Mouse (Mus musculus) 416B (cell line): ENCODE results near the gene D10Jhu81e.
A peak's percentile ranks its signal among the peaks of the same experiment; 100 is the strongest.
"Not testable (repeated sequence)": the region's sequence is repeated elsewhere in the genome, so short reads cannot be mapped to it uniquely, and the experiment has no call there.

Experiments used
- DNase-seq: peaks from one replicate; pipeline ENCODE4 v3.0.0; 2011; ENCODE audit warnings: low read depth

The D10Jhu81e gene

DNA sequence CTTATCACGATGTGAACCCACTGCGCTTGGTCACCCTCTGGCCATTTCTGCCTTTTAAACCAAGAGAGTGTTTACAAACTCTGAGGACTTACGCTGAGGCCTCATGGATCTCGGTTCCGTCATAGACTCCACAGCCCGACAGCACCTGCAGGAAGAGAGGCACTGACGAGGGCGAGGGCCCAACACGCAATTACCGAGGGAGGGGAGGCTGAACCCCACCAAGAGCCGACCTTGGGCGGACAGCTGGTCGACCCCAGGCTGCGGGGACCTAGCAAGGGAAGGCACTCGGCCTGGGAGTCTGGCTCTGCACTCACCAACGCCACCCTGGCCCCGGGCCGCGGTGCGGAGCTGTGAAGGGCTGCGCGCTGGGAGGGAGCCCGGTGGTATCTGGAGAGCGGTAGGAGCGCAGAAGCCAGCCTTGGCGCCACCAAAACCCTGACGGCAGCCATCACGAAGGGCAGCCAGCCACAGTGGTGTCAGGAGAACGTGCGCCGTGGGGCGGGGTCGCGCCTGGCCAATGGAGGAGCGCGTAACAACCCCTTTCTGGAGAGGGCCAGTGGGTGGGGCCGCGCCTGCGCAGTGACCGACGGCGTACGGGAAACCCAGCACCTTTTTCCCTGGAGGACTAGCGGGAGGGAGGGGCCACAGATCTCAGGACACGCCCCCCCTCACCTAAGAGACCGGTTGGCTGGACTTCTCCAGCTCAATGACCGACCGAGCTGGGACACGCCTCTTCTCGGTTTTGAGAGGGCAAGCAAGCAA lies at the start of gene D10Jhu81e:
Gene D10Jhu81e, minus strand, starts transcription at position 502 of the 762 bp plus-strand sequence.
- peak; percentile 99 for DNase-seq

DNA sequence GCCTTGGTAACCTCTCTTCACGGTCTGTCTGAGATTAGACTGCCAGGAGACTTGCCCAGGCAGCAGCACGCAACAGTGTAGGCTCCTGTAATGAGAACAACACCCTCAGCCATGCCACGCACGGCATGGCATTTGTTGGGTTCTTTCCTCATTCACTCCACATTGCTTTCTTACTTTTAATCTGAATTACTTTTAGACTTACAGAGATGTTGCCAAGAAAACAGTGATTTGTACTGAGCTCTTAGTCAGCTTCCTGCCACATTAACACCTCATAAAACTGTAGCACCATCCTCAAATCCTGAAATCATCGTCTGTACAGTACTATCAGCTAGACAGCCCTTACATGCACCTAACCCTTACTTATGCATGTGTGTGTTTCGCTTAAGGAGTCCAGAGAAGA lies 49.0 kb upstream of the D10Jhu81e start:
- DNase-seq = no peak

GRCm38 (mm10) chr10:78216376-78217083 lies 46.9 kb upstream of the D10Jhu81e start:
- DNase-seq = no peak

GRCm38 (mm10) chr10:78214371-78214770 lies 44.8 kb upstream of the D10Jhu81e start:
- DNase-seq = no peak

GRCm38 (mm10) chr10:78211311-78211710 lies 41.7 kb upstream of the D10Jhu81e start:
- DNase-seq = peak; percentile 18

GRCm38 (mm10) chr10:78201182-78201581 lies 31.6 kb upstream of the D10Jhu81e start:
- DNase-seq = no peak

GRCm38 (mm10) chr10:78192933-78193332 lies 23.4 kb upstream of the D10Jhu81e start:
- DNase-seq = no peak

- not testable (repeated sequence) for DNase-seq
Measured at GRCm38 (mm10) chr10:78186076-78186475, 16.5 kb upstream of the D10Jhu81e start.

DNA sequence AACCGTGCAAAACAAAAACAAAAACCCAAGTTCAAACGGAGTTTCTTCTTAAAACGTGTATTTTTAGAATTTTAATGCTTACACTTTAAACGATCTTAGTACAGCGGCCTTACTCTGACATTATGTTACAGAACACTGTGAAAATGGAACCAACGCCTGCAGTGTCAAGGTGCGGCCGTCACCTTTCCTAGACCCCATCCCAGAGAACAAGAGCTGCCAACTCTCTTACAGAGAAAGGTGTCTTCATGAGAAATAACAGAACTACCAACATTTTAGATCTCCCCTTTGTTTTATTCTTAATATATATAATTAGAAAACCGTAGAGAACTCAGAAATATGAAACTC lies 15.8 kb upstream of the D10Jhu81e start:
- DNase-seq = no peak

- peak; percentile 95 for DNase-seq
Measured at GRCm38 (mm10) chr10:78184531-78185380, 15.2 kb upstream of the D10Jhu81e start, which contains the start of gene Pwp2. Pwp2 (minus strand) TSS chr10:78185149.

- no peak for DNase-seq
Measured at GRCm38 (mm10) chr10:78183577-78183976, 14.0 kb upstream of the D10Jhu81e start.

- DNase-seq = no peak
Measured at GRCm38 (mm10) chr10:78182321-78182720, 12.7 kb upstream of the D10Jhu81e start.

DNA sequence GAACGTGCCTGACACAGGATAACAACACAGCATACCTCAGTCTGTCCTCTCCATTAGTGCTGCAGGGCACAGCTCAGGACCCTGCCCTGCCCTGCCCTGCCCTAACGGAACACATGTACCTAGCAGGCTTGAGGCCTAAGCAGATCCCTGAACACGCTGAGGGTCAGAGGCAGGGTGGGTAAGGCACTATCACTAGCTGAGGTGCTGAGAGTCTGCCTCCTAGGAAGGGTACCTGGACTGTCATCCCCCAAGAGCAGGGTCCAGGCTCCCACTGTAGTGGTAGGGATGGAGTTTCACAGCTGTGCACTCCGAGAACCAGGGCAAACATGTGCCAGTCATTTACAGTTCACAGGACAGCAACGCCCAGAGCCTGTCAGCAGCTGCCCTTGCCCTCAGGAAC lies 4.9 kb upstream of the D10Jhu81e start:
- DNase-seq = no peak

- DNase-seq = no peak
Measured at GRCm38 (mm10) chr10:78171581-78171980, 2.0 kb upstream of the D10Jhu81e start.

- DNase-seq = no peak
Measured at GRCm38 (mm10) chr10:78171057-78171456, 1.5 kb upstream of the D10Jhu81e start.

GRCm38 (mm10) chr10:78170445-78170844 lies 863 bp upstream of the D10Jhu81e start:
- no peak for DNase-seq

DNA sequence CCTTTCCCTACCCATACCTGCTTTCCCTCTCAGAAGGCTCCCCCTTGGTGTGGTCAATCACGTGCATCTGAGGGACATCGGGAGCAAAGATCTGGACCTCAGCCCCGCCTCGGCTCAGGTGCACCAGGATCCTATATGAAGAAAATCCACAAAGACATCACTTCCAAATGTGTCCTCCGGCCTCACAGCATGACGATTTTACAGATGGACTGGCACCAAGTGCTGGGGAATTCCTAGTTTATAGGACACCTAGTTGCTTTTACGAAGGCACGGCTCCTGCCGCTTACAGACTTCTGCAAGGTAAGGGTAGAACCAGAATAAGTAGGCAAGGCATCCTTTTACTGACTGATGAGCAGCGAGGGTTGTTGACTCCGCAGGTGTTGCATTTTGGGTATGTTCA lies 790 bp downstream of the D10Jhu81e start:
- no peak for DNase-seq

GRCm38 (mm10) chr10:78167775-78168174 lies 1.8 kb downstream of the D10Jhu81e start:
- no peak for DNase-seq

- no peak for DNase-seq
Measured at GRCm38 (mm10) chr10:78167333-78167732, 2.2 kb downstream of the D10Jhu81e start.

DNA sequence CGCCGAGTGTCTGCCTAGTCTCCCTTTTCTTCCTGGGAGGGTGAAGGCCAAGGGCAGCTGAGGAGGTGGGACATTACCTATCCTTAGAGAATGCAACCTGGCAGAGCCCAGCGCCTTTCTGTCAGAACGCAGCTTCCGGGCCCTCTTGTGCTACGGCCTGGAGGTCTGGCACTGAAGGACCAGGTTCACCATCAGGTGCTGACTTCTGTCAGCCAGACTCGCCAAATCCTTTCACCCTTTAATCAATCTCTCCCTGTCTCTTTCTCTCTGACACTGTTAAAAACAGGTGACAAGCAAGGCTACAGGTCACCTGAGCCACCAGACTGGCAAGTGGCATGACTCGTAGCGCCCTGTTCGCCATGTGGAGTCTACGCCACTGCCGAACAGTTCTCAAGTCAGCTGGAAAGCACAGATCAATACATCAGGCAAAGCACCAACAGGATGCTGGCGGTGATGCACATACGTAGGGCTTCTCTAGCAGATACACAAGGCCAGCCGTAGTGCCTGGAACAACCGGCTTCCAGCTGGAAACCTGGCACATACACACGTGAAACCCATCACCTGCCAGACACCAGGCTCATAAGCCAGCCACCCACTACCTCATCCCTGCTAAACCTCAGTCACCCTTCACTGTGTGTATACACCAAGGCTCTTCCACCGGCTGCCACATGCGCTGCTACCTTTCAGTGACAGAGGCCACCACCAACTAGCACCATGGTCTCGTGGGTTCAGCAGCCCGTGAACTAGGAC lies 4.2 kb downstream of the D10Jhu81e start:
- DNase-seq = no peak

- no peak for DNase-seq
Measured at GRCm38 (mm10) chr10:78164786-78165185, 4.8 kb downstream of the D10Jhu81e start.

DNA sequence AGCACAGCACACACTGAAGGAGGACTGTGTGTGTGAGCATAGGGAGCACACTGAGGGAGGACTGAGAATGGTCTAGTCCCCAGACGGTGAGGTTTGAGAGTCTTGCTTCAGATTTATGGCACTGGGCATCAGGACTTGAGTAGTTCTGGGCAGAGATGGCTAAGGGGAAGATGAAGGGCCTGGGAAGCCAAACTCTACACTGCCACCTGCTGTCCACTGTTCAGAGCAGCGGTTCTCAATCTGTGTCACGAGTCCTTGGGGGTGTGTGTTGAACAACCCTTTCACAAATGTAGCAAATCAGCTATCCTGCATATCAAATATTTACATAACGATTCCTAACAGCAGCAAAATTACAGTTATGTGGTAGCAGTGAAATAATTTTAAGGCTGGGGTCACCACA lies 5.7 kb downstream of the D10Jhu81e start:
- peak; percentile 80 for DNase-seq
